Mouse (Mus musculus): ENCODE data around the gene Pdcd5. TPM values are rescaled to one million over a fixed set of nuclear protein-coding genes. Genes with fewer than 3 reads are reported as not detected.

The Pdcd5 gene
- polyA plus RNA-seq, 1 experiment: 50.1 TPM

DNA sequence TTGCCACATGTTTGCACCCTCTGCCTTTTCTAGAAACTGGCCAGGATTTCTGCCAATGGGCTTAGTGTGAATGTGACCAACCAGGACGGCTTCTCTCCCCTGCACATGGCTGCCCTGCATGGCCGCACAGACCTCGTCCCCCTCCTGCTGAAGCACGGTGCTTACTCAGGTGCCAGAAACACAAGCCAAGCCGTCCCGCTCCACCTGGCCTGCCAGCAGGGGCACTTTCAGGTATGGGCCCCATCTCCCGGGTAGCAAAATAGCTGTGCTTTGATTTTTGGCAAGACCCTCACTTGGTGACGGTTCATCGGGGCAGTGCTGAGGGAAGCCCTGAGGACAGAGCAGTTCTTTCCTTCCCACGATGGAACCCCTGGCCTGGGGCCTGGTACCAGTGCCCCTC lies 19.9 kb downstream of the Pdcd5 start:
- no peaks in the 10 kb centered on the region for H3K27me3 ChIP-seq (ENCODE audit: control insufficient read depth, insufficient read depth, low read length)
- no peaks in the 10 kb centered on the region; the same call in 1 of the 2 replicates for H3K36me3 ChIP-seq (ENCODE audit: control insufficient read depth, insufficient read depth, low read length)
- no peak overlapping the region for H3K4me3 ChIP-seq (ENCODE audit: control insufficient read depth, insufficient read depth, low read length)
- no peaks in the 10 kb centered on the region for H3K4me1 ChIP-seq (replicated peaks; ENCODE audit: control insufficient read depth, insufficient read depth, low read length)
- WGBS: 96% methylated on average over 10 of the region's 10 CpGs
- H3K27ac ChIP-seq (ENCODE audit: control insufficient read depth, insufficient read depth, low read length): no peak overlapping the region
- no peak for DNase-seq
- TF ChIP-seq POLR2A (IDR thresholded peaks at IDR 0.05; ENCODE audit: control insufficient read depth, extremely low read depth, insufficient read depth, low read length, poor library complexity) (no peak), CTCF (IDR thresholded peaks at IDR 0.05; ENCODE audit: borderline replicate concordance, control insufficient read depth, extremely low read depth, insufficient read depth, low read length, poor library complexity) (no peak)

DNA sequence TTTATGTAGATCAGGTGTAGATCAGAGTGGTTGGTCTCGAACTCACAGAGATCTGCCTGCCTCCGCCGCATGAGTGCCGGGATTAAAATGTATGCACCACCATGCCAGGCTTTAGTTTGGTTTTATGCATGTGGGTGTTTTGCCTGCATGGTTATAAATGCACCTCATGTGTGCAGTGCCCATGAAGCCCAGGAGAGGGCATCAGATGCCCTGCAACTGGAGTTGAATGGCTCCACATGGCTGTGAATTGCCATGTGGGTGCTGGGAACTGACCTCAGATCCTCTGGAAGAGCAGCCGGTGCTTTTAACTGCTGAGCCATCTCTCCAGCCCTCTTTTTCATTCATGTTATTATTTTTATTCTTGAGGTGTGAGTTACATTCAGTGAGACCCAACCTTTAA lies 21.3 kb downstream of the Pdcd5 start:
- Histone ChIP-seq H3K27ac (ENCODE audit: control insufficient read depth, insufficient read depth, low read length) (no peak overlapping the region), H3K36me3 (ENCODE audit: control insufficient read depth, insufficient read depth, low read length) (no peaks in the 10 kb centered on the region; the same call in 1 of the 2 replicates), H3K27me3 (ENCODE audit: control insufficient read depth, insufficient read depth, low read length) (no peaks in the 10 kb centered on the region), H3K4me1 (replicated peaks; ENCODE audit: control insufficient read depth, insufficient read depth, low read length) (no peaks in the 10 kb centered on the region), H3K4me3 (ENCODE audit: control insufficient read depth, insufficient read depth, low read length) (no peak overlapping the region)
- no peak for DNase-seq
- WGBS: 97% methylated on average over 5 of the region's 5 CpGs
- TF ChIP-seq POLR2A (IDR thresholded peaks at IDR 0.05; ENCODE audit: control insufficient read depth, extremely low read depth, insufficient read depth, low read length, poor library complexity): no peak
- no peak for TF ChIP-seq CTCF (IDR thresholded peaks at IDR 0.05; ENCODE audit: borderline replicate concordance, control insufficient read depth, extremely low read depth, insufficient read depth, low read length, poor library complexity)

DNA sequence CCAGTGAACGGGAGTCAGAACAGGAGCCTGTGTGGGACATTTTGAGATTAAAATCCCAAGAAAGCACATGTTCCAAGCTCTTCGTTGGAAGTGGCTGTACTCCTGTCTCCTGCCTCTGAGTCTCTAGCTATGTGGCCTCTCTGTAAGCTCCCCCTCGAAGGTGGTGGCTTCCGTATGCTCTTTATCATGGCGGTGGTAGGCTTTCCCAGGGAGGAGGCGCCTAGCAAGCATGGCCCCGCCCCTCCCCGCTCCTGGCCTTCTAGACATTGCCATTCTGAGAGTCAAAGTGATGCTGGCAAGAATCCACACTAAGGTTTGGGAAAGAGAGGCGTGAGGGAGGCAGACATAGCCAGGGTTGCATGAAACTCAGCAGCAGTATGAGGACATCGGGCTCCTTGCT lies 24.7 kb downstream of the Pdcd5 start:
- H3K27ac ChIP-seq (ENCODE audit: control insufficient read depth, insufficient read depth, low read length): no peak overlapping the region
- H3K27me3 ChIP-seq (ENCODE audit: control insufficient read depth, insufficient read depth, low read length): no peaks in the 10 kb centered on the region
- no peak for TF ChIP-seq POLR2A (IDR thresholded peaks at IDR 0.05; ENCODE audit: control insufficient read depth, extremely low read depth, insufficient read depth, low read length, poor library complexity)
- TF ChIP-seq CTCF (IDR thresholded peaks at IDR 0.05; ENCODE audit: borderline replicate concordance, control insufficient read depth, extremely low read depth, insufficient read depth, low read length, poor library complexity): no peak
- WGBS: 95% methylated on average over 10 of the region's 10 CpGs
- no peaks in the 10 kb centered on the region; the same call in 1 of the 2 replicates for H3K36me3 ChIP-seq (ENCODE audit: control insufficient read depth, insufficient read depth, low read length)
- H3K4me1 ChIP-seq (replicated peaks; ENCODE audit: control insufficient read depth, insufficient read depth, low read length): no peaks in the 10 kb centered on the region
- DNase-seq: no peak
- no peak overlapping the region for H3K4me3 ChIP-seq (ENCODE audit: control insufficient read depth, insufficient read depth, low read length)

DNA sequence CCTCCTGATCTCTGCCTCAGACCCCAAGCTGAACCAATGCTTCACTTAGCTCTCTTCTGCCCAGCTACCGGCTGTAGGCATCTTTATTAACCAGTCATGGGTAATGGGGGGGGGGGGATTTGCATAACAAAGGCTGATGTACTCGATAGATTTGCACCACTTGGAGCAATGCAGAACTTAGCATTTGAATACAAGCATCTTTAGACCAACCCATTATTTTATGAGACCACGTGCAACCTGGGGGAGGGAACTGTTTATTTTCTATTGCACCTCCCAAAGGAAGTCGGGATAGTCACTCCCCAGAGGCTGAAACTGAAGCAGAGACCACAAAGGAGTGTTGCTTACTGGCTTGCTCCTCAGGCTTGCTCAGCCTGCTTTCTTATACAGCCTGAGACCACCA lies 29.8 kb downstream of the Pdcd5 start:
- Histone ChIP-seq H3K4me3 (ENCODE audit: control insufficient read depth, insufficient read depth, low read length) (no peak overlapping the region), H3K27me3 (ENCODE audit: control insufficient read depth, insufficient read depth, low read length) (no peaks in the 10 kb centered on the region), H3K4me1 (replicated peaks; ENCODE audit: control insufficient read depth, insufficient read depth, low read length) (no peaks in the 10 kb centered on the region), H3K36me3 (ENCODE audit: control insufficient read depth, insufficient read depth, low read length) (no peaks in the 10 kb centered on the region), H3K27ac (ENCODE audit: control insufficient read depth, insufficient read depth, low read length) (no peak overlapping the region)
- no peak for DNase-seq
- TF ChIP-seq CTCF (IDR thresholded peaks at IDR 0.05; ENCODE audit: borderline replicate concordance, control insufficient read depth, extremely low read depth, insufficient read depth, low read length, poor library complexity) (no peak), POLR2A (IDR thresholded peaks at IDR 0.05; ENCODE audit: control insufficient read depth, extremely low read depth, insufficient read depth, low read length, poor library complexity) (no peak)
- WGBS: 94% methylated on average over 4 of the region's 4 CpGs

DNA sequence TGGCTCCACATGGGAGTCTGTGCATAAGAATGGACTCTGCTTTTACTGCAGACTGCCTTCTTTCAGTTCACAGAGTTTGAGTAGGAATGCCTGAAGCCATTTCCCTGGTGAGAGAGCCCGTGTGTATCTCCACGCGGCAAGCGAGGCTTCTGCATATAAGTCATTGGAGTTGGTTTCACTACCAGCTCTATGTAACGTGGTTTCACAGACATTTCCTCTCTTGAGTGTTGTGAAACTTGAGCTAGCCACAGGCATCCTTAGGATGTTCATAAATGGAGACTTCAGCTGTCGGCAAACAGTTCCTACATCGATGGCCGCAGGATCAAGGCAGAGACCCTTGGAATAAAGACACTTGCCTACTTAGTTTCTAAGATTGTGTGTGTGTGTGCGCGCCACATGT lies 38.1 kb downstream of the Pdcd5 start:
- DNase-seq: no peak
- H3K4me3 ChIP-seq (ENCODE audit: control insufficient read depth, insufficient read depth, low read length): no peak overlapping the region
- TF ChIP-seq CTCF (IDR thresholded peaks at IDR 0.05; ENCODE audit: borderline replicate concordance, control insufficient read depth, extremely low read depth, insufficient read depth, low read length, poor library complexity): no peak
- TF ChIP-seq POLR2A (IDR thresholded peaks at IDR 0.05; ENCODE audit: control insufficient read depth, extremely low read depth, insufficient read depth, low read length, poor library complexity): no peak
- peaks cover 5% of the 10 kb centered on the region for H3K4me1 ChIP-seq (replicated peaks; ENCODE audit: control insufficient read depth, insufficient read depth, low read length)
- no peak overlapping the region for H3K27ac ChIP-seq (ENCODE audit: control insufficient read depth, insufficient read depth, low read length)
- H3K36me3 ChIP-seq (ENCODE audit: control insufficient read depth, insufficient read depth, low read length): no peaks in the 10 kb centered on the region
- no peaks in the 10 kb centered on the region for H3K27me3 ChIP-seq (ENCODE audit: control insufficient read depth, insufficient read depth, low read length)
- 83% methylated on average over 10 of the region's 10 CpGs for WGBS

DNA sequence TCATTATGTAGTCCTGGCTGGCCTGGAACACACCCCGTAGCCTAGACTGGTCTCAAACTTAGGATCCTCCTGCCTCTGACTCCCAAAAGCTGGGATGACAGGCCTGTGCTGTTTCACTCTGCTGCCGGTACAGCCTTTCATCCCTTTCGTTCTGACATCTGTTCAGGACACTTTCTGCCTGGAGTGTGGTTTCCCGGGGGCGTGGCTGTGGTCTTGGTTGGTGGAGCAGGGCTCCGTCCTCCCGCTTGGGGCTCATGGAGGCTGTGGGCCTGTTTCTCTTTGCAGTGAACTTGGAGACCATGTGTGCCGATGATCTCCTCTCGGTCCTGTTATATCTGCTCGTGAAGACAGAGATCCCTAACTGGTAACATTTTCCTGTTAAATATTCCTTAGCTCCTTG lies 40.5 kb downstream of the Pdcd5 start:
- Histone ChIP-seq H3K27ac (ENCODE audit: control insufficient read depth, insufficient read depth, low read length) (no peak overlapping the region), H3K36me3 (ENCODE audit: control insufficient read depth, insufficient read depth, low read length) (no peaks in the 10 kb centered on the region), H3K27me3 (ENCODE audit: control insufficient read depth, insufficient read depth, low read length) (no peaks in the 10 kb centered on the region), H3K4me1 (replicated peaks; ENCODE audit: control insufficient read depth, insufficient read depth, low read length) (peaks cover 5% of the 10 kb centered on the region), H3K4me3 (ENCODE audit: control insufficient read depth, insufficient read depth, low read length) (no peak overlapping the region)
- TF ChIP-seq POLR2A (IDR thresholded peaks at IDR 0.05; ENCODE audit: control insufficient read depth, extremely low read depth, insufficient read depth, low read length, poor library complexity) (no peak), CTCF (IDR thresholded peaks at IDR 0.05; ENCODE audit: borderline replicate concordance, control insufficient read depth, extremely low read depth, insufficient read depth, low read length, poor library complexity) (no peak)
- 14% methylated on average over 10 of the region's 10 CpGs for WGBS
- no peak for DNase-seq

DNA sequence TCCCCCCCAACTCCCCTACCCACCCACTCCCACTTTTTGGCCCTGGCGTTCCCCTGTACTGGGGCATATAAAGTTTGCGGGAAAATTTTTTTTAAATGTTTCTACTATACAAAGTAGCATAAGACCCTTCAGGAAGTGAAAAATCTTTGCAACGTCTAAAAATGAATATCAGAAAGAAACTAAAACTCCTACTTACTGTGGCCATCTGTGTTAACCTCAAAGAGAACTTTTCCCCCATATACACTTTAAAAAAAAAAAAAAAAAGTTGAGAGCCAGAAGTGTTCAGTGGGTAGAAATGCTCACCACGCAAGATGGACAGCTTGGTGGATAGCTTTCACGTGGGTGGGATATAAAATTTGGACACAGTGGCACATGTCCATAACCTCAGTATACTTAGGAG lies 44.6 kb downstream of the Pdcd5 start:
- H3K27me3 ChIP-seq (ENCODE audit: control insufficient read depth, insufficient read depth, low read length): no peaks in the 10 kb centered on the region

More for the DNA sequence above, 44.6 kb downstream of the Pdcd5 start:
- 91% methylated on average over 5 of the region's 5 CpGs for WGBS
- DNase-seq: no peak
- TF ChIP-seq CTCF (IDR thresholded peaks at IDR 0.05; ENCODE audit: borderline replicate concordance, control insufficient read depth, extremely low read depth, insufficient read depth, low read length, poor library complexity): no peak
- TF ChIP-seq POLR2A (IDR thresholded peaks at IDR 0.05; ENCODE audit: control insufficient read depth, extremely low read depth, insufficient read depth, low read length, poor library complexity): no peak
- no peak overlapping the region for H3K27ac ChIP-seq (ENCODE audit: control insufficient read depth, insufficient read depth, low read length)
- H3K4me3 ChIP-seq (ENCODE audit: control insufficient read depth, insufficient read depth, low read length): no peak overlapping the region
- no peaks in the 10 kb centered on the region for H3K36me3 ChIP-seq (ENCODE audit: control insufficient read depth, insufficient read depth, low read length)
- peaks cover 5% of the 10 kb centered on the region for H3K4me1 ChIP-seq (replicated peaks; ENCODE audit: control insufficient read depth, insufficient read depth, low read length)

All from thymus, adult 2 months (tissue).